Mouse (Mus musculus) midbrain, embryonic 15.5 days (tissue): Measurements from ENCODE around the gene Oas2. TPM values are rescaled to one million over a fixed set of nuclear protein-coding genes. Genes with fewer than 3 reads are reported as not detected.

ENCODE experiments used
- ATAC-seq: fragments of 200-750 bp; cut with Nextera tagmentation; replicated peaks from 2 replicates; pipeline ENCODE4 v1.8.0; 2017; ENCODE audit warnings: moderate TSS enrichment
- H3K27ac ChIP-seq: fragments of 300-500 bp; sonication (generic); 2 replicates; pipeline ENCODE4 v1.5.1; 2015; ENCODE audit warnings: mild to moderate bottlenecking, inconsistent platforms
- H3K27me3 ChIP-seq: fragments of 300-500 bp; sonication (generic); replicated peaks from 2 replicates; pipeline ENCODE4 v1.6.1; 2015; ENCODE audit warnings: inconsistent platforms
- H3K36me3 ChIP-seq: fragments of 300-500 bp; sonication (generic); replicated peaks from 2 replicates; pipeline ENCODE4 v1.6.1; 2015; ENCODE audit warnings: inconsistent platforms
- H3K4me1 ChIP-seq: fragments of 300-500 bp; sonication (generic); 2 replicates; pipeline ENCODE4 v1.6.1; 2015; ENCODE audit warnings: inconsistent platforms
- H3K4me2 ChIP-seq: fragments of 300-500 bp; sonication (generic); 2 replicates; pipeline ENCODE4 v1.6.1; 2015; ENCODE audit warnings: inconsistent platforms, mild to moderate bottlenecking, moderate library complexity
- H3K4me3 ChIP-seq: fragments of 300-500 bp; sonication (generic); 2 replicates; pipeline ENCODE4 v1.5.1; 2015; ENCODE audit warnings: mild to moderate bottlenecking, inconsistent platforms
- H3K9ac ChIP-seq: fragments of 300-500 bp; sonication (generic); 2 replicates; pipeline ENCODE4 v1.6.1; 2015; ENCODE audit warnings: mild to moderate bottlenecking, inconsistent platforms
- H3K9me3 ChIP-seq: fragments of 300-500 bp; sonication (generic); 2 replicates; pipeline ENCODE4 v1.6.1; 2016; ENCODE audit warnings: inconsistent platforms
- WGBS: fragments of 180-500 bp; shearing (Covaris S2); methylation state at CpG from one replicate; pipeline ENCODE4 v1.1.7; 2015; ENCODE audit warnings: mixed read lengths; 5-methylcytosine and 5-hydroxymethylcytosine counted together
- polyA plus RNA-seq: library from polyadenylated mRNA; unstranded; fragments of >200 nt; fragmentation: Nextera tagmentation; extraction: Ambion mirVana; gene quantifications from 2 replicates; pipeline ENCODE4 v1.2.1, GENCODE M21; 2015

Gene Oas2
- polyA plus RNA-seq, 1 experiment from 2014 or later: 0.43 TPM

DNA sequence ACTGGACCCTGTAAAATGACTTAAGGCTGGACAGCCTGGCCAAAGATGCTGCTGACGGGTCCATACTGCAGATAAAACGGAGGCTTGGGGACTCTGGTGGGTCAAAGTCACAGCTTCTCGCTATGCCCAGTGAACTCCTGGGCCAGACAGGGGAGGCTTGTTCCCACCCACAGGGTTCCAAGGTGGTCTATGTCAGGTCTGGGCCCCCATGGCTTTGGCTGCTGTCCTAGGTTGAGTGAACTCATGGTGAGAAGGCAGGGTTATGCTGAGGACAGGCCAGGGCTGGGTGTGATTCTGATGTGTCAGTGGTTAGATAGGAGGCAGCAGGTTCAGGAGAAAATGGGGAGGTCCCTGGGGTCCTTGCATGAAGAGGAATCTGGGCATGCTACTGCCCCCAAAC lies 46.0 kb downstream of the Oas2 start:
- no peaks in the 10 kb centered on the region for H3K36me3 ChIP-seq
- H3K27ac ChIP-seq: no peak overlapping the region
- WGBS: 79% methylated on average over 3 of the region's 3 CpGs
- ATAC-seq: no peak
- H3K4me3 ChIP-seq: no peak overlapping the region
- H3K4me1 ChIP-seq: peaks cover 68% of the 10 kb centered on the region
- no peak overlapping the region for H3K4me2 ChIP-seq
- H3K9me3 ChIP-seq: no peaks in the 10 kb centered on the region
- H3K9ac ChIP-seq: 0 out of 2 replicates have a peak overlapping the region, but pooled peaks have one; percentile 5
- no peaks in the 10 kb centered on the region for H3K27me3 ChIP-seq

DNA sequence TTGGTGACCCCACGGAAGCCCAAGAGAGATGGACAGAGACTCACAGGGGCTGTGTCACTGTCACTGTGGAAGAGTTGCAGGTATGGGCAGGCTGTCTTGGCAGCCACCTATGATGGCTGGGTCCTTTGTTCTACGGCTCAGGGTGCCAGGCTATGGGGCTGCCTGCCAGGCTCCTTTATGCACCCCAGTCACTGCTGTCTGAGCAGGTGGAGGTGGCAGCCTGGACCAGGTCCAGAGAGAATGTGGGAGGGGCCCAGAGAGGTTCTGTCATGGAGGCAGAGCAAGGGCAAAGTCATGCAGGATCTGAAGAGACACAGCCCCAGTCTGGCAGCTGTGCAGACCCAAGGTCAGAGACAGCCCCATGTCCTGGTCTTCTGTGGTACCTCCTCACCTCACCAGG lies 46.7 kb downstream of the Oas2 start:
- WGBS: 80% methylated on average over 2 of the region's 2 CpGs
- no peak overlapping the region for H3K4me3 ChIP-seq
- H3K9ac ChIP-seq: no peak overlapping the region
- H3K36me3 ChIP-seq: no peaks in the 10 kb centered on the region
- H3K27me3 ChIP-seq: no peaks in the 10 kb centered on the region
- no peak overlapping the region for H3K4me2 ChIP-seq
- H3K4me1 ChIP-seq: peaks cover 65% of the 10 kb centered on the region
- no peak for ATAC-seq
- H3K9me3 ChIP-seq: no peaks in the 10 kb centered on the region
- H3K27ac ChIP-seq: no peak overlapping the region

DNA sequence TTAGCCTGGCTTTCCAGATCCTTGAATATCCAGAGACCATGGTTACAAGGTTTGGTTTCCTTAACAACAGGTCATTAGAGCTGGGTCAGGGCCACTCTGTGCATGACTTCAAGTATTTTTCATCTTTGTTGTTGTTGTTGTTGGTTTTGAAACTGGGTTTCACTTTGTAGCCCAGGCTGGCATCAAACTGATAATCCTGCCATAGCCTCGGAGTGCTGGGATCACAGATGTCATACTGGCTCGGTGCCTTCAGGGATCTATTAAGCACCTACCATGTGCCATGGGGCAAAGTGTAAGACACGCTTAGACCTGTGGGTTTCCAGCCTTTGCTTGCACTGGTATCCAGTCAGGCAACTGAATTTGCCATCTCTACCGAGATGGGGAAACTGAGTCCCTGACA lies 47.2 kb downstream of the Oas2 start:
- no peak overlapping the region for H3K4me2 ChIP-seq
- H3K27ac ChIP-seq: no peak overlapping the region
- ATAC-seq: no peak
- no peak overlapping the region for H3K4me3 ChIP-seq
- no peaks in the 10 kb centered on the region for H3K9me3 ChIP-seq
- 83% methylated on average over 4 of the region's 4 CpGs for WGBS
- H3K27me3 ChIP-seq: no peaks in the 10 kb centered on the region
- H3K4me1 ChIP-seq: peaks cover 64% of the 10 kb centered on the region
- H3K9ac ChIP-seq: no peak overlapping the region
- no peaks in the 10 kb centered on the region for H3K36me3 ChIP-seq

DNA sequence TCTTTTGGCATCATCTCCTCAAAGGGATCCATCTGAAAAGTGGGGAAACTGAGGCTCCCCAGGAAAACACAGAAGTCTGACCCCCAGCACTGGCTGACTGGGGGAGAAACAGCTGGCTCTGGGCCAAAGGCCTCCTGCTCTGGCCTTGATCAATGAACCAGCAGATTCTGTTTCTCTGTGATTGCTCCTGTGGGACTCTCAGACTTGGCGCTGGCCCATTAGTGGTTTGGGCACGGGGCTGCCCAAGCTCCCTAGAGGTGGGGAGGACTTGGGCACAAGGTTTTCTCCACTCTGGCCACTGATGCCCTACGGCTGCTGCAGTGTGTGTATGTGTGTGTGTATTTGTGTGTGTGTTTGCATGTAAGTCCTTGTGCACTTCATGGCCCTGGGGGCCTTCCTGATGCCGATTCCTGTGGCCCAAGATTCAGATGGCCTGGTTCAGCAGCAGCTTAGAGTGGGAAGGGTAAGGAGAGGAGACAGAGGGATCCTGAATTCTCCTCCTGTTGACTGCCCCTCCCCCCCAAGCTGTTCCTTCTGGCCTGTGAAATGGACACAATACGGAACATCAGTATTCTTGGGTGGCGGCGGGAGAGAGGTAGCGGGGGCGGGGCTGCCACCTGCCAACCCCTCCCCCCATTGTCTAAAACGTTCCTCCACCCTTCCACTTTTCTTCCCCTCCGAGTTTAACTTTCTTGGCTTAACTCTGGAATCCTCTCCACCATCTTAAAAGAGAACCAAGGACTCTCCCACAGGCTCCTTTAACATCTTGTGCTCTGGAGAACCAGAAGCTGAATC lies 48.5 kb downstream of the Oas2 start:
- peaks cover 54% of the 10 kb centered on the region for H3K4me1 ChIP-seq
- WGBS: 58% methylated on average over 11 of the region's 11 CpGs
- no peak for ATAC-seq

DNA sequence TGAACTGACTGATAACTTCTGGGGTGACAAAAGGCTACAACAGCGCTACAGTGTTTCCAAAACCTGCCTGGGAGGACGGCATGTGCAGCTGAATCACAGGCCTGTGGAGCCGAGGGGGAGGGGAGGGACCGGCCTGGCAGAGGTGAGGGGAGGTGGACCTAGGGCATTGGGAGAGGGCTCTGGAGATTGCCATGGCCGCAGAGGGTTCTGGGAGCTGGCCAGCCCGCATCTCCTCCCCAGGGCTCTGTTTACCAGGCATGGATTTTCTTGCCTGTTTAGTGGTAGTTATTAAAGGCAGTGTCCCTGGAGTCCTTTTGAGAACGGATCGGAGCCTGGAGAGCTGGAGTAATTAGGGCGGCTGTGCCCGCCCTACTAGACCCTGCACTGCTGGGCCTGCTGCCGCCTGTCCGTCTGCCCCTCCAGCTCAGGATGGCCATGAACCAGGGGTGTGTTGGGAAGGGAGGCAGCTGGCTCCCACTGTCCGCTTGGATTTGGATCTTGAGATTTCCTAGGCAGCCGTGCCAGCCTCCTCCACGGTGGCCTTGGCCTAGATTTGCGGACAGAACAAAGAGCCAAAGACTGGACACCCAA lies 50.8 kb downstream of the Oas2 start:
- H3K27me3 ChIP-seq: peaks cover 18% of the 10 kb centered on the region
- no peak for ATAC-seq
- H3K4me3 ChIP-seq: no peak overlapping the region
- H3K4me1 ChIP-seq: peaks cover 52% of the 10 kb centered on the region
- H3K27ac ChIP-seq: peak overlapping the region; percentile 46
- no peak overlapping the region for H3K9ac ChIP-seq
- H3K4me2 ChIP-seq: no peak overlapping the region
- peaks cover 8% of the 10 kb centered on the region; the same call in 1 of the 2 replicates for H3K36me3 ChIP-seq
- no peaks in the 10 kb centered on the region for H3K9me3 ChIP-seq
- WGBS: 22% methylated on average over 16 of the region's 16 CpGs

More for the DNA sequence above, 48.5 kb downstream of the Oas2 start:
- Histone ChIP-seq H3K9ac (no peak overlapping the region), H3K36me3 (no peaks in the 10 kb centered on the region), H3K9me3 (no peaks in the 10 kb centered on the region), H3K27me3 (peaks cover under 1% of the 10 kb centered on the region; the same call in 1 of the 2 replicates), H3K4me3 (no peak overlapping the region), H3K4me2 (no peak overlapping the region), H3K27ac (no peak overlapping the region)

DNA sequence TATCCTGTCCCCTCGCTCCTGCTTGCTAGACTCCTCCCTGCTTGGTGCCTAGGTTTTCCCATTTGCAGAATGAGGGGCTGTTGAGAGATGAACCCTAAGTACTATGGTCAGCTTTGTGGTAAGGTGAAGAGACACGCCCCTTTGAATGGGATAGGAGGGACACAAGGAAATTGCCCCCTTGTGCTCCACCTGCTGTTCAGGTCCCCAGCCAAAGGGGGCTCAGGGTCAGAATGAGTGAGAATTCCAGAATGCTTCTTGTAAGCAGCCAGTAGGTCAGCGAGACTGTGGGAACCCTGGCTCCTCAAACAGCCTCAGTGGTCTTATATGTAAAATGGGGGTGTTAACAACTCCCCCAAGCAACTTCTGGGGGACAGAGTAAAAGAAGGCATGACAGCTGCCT lies 51.5 kb downstream of the Oas2 start:
- 75% methylated on average over 3 of the region's 3 CpGs for WGBS
- H3K27ac ChIP-seq: no peak overlapping the region
- ATAC-seq: no peak
- peaks cover 9% of the 10 kb centered on the region; the same call in 1 of the 2 replicates for H3K36me3 ChIP-seq
- peaks cover 19% of the 10 kb centered on the region for H3K27me3 ChIP-seq
- no peaks in the 10 kb centered on the region for H3K9me3 ChIP-seq
- H3K4me2 ChIP-seq: no peak overlapping the region
- peaks cover 52% of the 10 kb centered on the region for H3K4me1 ChIP-seq
- H3K4me3 ChIP-seq: no peak overlapping the region
- H3K9ac ChIP-seq: no peak overlapping the region

DNA sequence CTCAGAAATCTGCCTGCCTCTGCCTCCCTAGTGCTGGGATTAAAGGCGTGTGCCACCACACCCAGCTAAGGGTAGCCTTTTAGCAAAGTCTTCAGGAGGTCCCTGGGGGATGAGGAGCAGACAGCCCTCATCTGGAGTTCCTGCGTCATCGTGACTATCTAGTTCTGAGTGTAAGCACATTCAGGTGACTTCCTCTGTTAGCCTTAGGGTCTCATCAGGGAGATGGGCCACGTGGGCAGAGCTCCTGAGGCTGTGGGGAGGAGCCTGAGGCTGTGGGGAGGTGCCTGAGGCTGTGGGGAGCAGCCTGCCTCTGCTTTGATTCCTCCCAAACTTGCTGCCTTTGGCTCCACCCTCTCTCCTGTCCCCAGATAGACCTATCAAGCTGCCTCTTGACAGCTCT lies 52.8 kb downstream of the Oas2 start:
- no peak for ATAC-seq
- 58% methylated on average over 4 of the region's 4 CpGs for WGBS
- Histone ChIP-seq H3K9me3 (no peaks in the 10 kb centered on the region), H3K9ac (no peak overlapping the region), H3K4me3 (no peak overlapping the region), H3K36me3 (peaks cover 9% of the 10 kb centered on the region; the same call in 1 of the 2 replicates), H3K27ac (no peak overlapping the region), H3K4me2 (no peak overlapping the region), H3K4me1 (peaks cover 52% of the 10 kb centered on the region), H3K27me3 (peaks cover 19% of the 10 kb centered on the region)

DNA sequence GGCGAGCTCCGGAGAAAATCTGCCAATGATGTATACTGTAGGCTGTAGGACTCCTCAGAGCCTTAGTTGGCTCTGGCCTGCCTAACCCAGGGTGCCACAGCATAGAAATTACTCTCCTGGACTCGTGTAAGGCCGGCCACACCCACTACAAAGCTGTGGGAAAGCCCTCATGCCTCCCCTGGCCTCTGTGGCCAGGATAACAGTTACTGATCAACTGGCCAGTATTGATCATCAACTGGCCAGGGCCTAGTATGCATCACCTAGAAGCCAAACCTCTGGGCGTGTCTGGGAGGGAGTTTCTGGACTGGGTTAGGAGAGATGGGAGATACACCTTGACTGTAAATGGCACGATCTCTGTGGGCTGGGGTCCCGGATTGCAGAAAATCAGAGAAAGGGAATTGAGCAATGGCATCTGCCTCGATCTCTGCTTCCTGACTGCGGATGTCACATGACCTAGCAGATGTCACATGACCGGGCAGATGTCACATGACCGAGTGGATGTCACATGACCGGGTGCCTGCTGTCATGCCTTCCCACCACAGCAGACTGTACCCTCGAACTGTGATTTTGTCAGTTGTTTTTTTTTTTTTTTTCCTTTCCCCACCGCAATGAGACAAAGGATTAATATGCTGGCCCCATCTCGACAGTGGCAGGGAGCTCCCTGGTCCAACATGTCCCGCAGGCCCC lies 53.5 kb downstream of the Oas2 start:
- WGBS: 73% methylated on average over 16 of the region's 16 CpGs
- Histone ChIP-seq H3K9ac (no peak overlapping the region), H3K36me3 (peaks cover 9% of the 10 kb centered on the region; the same call in 1 of the 2 replicates), H3K9me3 (no peaks in the 10 kb centered on the region), H3K4me1 (peaks cover 48% of the 10 kb centered on the region), H3K27ac (no peak overlapping the region), H3K4me3 (no peak overlapping the region), H3K27me3 (peaks cover 19% of the 10 kb centered on the region), H3K4me2 (no peak overlapping the region)
- ATAC-seq: no peak

DNA sequence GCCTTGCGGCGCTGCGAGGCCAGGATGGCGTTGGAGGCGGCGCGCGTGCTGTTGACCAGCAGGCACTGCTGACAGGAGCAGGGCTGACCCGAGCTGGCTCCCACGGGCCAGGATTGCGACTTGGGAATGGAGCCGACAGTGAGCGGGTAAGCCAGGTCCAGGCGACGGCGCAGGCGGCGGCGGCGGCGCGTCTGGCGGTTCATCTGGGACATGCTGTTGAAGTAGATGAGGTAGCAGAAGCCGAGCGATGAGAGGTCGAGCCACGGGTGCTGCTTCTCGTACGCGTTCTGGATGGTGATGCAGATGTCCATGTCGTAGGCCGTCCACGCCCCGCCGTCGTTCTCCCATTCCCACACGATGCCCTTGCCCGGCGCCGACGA lies 55.0 kb downstream of the Oas2 start:
- Histone ChIP-seq H3K4me3 (no peak overlapping the region), H3K27ac (no peak overlapping the region), H3K9me3 (no peaks in the 10 kb centered on the region), H3K9ac (no peak overlapping the region), H3K4me1 (peaks cover 37% of the 10 kb centered on the region), H3K4me2 (peak overlapping the region; percentile 1; the same call in 1 of the 2 replicates), H3K27me3 (peaks cover 19% of the 10 kb centered on the region), H3K36me3 (peaks cover 9% of the 10 kb centered on the region; the same call in 1 of the 2 replicates)
- ATAC-seq: no peak
- 8% methylated on average over 41 of the region's 41 CpGs for WGBS

DNA sequence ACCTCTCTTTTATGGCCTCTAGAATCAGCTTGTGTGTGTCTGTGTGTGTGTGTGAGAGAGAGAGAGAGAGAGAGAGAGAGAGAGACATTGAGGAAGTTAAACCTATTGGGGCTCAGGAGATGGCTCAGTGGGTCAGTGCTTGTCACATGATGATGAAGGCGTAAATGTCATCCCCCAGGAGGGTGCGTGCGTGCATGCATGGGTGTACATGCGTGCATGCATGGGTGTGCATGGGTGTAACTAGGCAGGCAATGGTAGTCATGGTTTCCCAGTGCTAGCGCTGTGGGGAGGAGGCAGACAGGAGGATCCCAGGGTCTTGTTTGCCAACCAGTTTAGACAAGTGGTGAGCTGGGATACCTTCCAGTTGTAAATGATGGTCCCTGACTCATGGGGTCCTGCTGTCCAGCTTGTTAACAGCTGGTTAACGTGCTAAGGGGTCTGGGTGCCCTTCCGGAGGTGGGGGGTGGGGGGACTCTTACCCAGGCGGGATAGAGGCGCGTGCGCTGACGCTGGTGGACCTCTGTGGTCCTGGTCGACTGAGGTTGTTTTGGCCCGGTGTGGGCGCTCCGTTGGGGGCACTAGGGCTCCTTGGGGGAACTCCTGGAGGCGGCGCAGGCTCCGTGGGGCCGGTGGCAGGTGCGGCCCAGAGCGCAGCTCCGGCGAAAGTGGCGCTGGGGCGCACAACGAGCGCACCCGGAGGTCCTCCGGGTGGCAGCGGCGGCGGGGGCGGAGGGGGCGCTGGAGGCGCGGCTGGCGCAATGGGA lies 55.5 kb downstream of the Oas2 start:
- H3K27me3 ChIP-seq: peaks cover 19% of the 10 kb centered on the region
- H3K9me3 ChIP-seq: no peaks in the 10 kb centered on the region
- H3K9ac ChIP-seq: no peak overlapping the region
- 16% methylated on average over 37 of the region's 38 CpGs for WGBS
- H3K4me2 ChIP-seq: peak overlapping the region; percentile 1; the same call in 1 of the 2 replicates
- peaks cover 9% of the 10 kb centered on the region; the same call in 1 of the 2 replicates for H3K36me3 ChIP-seq
- H3K4me1 ChIP-seq: peaks cover 32% of the 10 kb centered on the region
- no peak for ATAC-seq
- H3K27ac ChIP-seq: no peak overlapping the region
- H3K4me3 ChIP-seq: no peak overlapping the region

DNA sequence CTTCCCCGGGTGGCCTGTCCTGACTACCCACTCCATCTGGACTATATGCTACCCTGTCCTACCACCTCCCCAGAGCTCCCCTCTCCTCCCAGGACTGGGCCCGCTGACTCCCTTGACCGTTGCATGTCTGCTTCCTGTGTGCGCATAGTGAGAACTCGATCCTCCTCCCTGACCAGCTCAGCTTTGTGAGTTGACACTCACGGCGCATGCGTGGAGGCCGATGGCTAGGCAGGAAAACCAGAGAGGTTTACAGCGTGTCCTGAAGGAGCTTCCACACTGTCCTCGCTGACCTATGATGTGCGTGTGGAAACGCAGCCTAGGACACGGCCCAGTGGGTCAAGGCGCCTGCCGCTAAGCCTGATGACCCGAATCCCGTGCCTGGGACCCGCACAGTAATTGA lies 57.6 kb downstream of the Oas2 start:
- H3K36me3 ChIP-seq: peaks cover 11% of the 10 kb centered on the region; the same call in 1 of the 2 replicates

DNA sequence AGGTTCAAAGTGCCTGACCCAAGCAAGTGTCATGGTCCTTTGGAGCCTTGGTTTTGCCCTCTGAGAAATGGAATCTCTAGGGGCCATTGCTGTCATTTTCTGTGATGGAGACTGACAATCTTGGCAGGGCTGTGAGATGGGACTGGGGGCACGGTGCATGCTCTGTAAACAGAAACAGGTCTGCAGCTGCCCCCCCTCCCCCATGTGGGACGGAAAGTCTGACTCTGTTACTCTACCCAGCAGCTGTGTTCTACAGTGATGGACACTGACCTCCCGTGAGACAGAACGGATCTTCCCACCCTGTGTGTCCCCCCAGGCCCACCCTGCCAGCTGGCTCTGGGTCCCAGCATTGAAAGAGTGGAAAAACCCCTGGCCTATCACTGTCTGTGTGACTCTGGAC lies 59.2 kb downstream of the Oas2 start:
- Histone ChIP-seq H3K9ac (no peak overlapping the region), H3K4me1 (peaks cover 10% of the 10 kb centered on the region), H3K9me3 (no peaks in the 10 kb centered on the region), H3K36me3 (peaks cover 11% of the 10 kb centered on the region; the same call in 1 of the 2 replicates), H3K4me3 (no peak overlapping the region), H3K27ac (no peak overlapping the region), H3K4me2 (no peak overlapping the region), H3K27me3 (peaks cover 12% of the 10 kb centered on the region; the same call in 1 of the 2 replicates)
- 75% methylated on average over 4 of the region's 4 CpGs for WGBS
- ATAC-seq: no peak

More for the DNA sequence above, 57.6 kb downstream of the Oas2 start:
- no peak overlapping the region for H3K4me2 ChIP-seq
- no peak overlapping the region for H3K27ac ChIP-seq
- 75% methylated on average over 19 of the region's 19 CpGs for WGBS
- H3K9me3 ChIP-seq: no peaks in the 10 kb centered on the region
- H3K27me3 ChIP-seq: peaks cover 19% of the 10 kb centered on the region
- H3K9ac ChIP-seq: no peak overlapping the region
- no peak overlapping the region for H3K4me3 ChIP-seq
- peaks cover 17% of the 10 kb centered on the region for H3K4me1 ChIP-seq
- ATAC-seq: no peak
